Mouse (Mus musculus): Measurements from ENCODE around the gene Bmyc. TPM values are rescaled to one million over a fixed set of nuclear protein-coding genes. Genes with fewer than 3 reads are reported as not detected.

Bmyc gene
- total RNA-seq (2021) = 10 to 100 TPM; 12.7 to 14.8 TPM
- 11.9 and 21.2 TPM in 2 replicates for polyA plus RNA-seq (2012; rRNA removed)
- long read RNA-seq, transcript Bmyc-201 (1 exons, 983 nt) = major isoform, 23 of 23 reads
- long read RNA-seq, partial matches to known transcripts = 0 of 23 reads
- long read RNA-seq, other reads (novel, unspliced or antisense) = 0 of 23 reads

GRCm38 (mm10) chr2:25706643-25707481 is at the start of gene Bmyc:
TSS of gene Bmyc (plus strand) at chr2:25706739.
- WGBS = under 1% methylated on average over 78 of the region's 78 CpGs
- TF ChIP-seq EP300 (IDR thresholded peaks at IDR 0.05; ENCODE audit: insufficient read depth, low read depth, low read length) = peak; percentile 52; the same call in 1 of the 2 replicates
- TF ChIP-seq POLR2A (IDR thresholded peaks at IDR 0.05; ENCODE audit: insufficient read depth, low read depth, low read length) = peak; percentile 56; the same call in 1 of the 2 replicates
- TF ChIP-seq CTCF (IDR thresholded peaks at IDR 0.05) = peak; percentile 78
- DNase-seq = peak; percentile 83 to 85
- H3K36me3 ChIP-seq (ENCODE audit: control insufficient read depth, insufficient read depth, low read length) = no peaks in the 10 kb centered on the region
- H3K4me1 ChIP-seq (ENCODE audit: control insufficient read depth, insufficient read depth, low read length) = peaks cover 3% of the 10 kb centered on the region
- H3K4me3 ChIP-seq = peak within 1 kb of the TSS; percentile 92
- H3K79me2 ChIP-seq (replicated peaks; ENCODE audit: control insufficient read depth, insufficient read depth, low read length) = no peaks in the 10 kb centered on the region
- peak within 1 kb of the TSS; percentile 69 for H3K27ac ChIP-seq
- intact Hi-C loops (cut with DNase I) = no loop called here
- H3K27me3 ChIP-seq (ENCODE audit: control insufficient read depth, insufficient read depth, low read length) = no peaks in the 10 kb centered on the region
- H3K9ac ChIP-seq (ENCODE audit: low read depth, low read length) = peak within 1 kb of the TSS; percentile 87

GRCm38 (mm10) chr2:25657246-25657645 is 49.3 kb upstream of the Bmyc start:
- 54% methylated on average over 4 of the region's 4 CpGs for WGBS
- Histone ChIP-seq H3K4me1 (ENCODE audit: control insufficient read depth, insufficient read depth, low read length) (peaks cover 6% of the 10 kb centered on the region; the same call in 1 of the 2 replicates), H3K36me3 (ENCODE audit: control insufficient read depth, insufficient read depth, low read length) (no peaks in the 10 kb centered on the region), H3K4me3 (no peak overlapping the region), H3K27me3 (ENCODE audit: control insufficient read depth, insufficient read depth, low read length) (no peaks in the 10 kb centered on the region), H3K79me2 (replicated peaks; ENCODE audit: control insufficient read depth, insufficient read depth, low read length) (no peaks in the 10 kb centered on the region), H3K27ac (peak overlapping the region; percentile 17; the same call in 1 of the 2 replicates), H3K9ac (ENCODE audit: low read depth, low read length) (no peak overlapping the region)
- TF ChIP-seq POLR2A (IDR thresholded peaks at IDR 0.05; ENCODE audit: insufficient read depth, low read depth, low read length) = no peak
- no peak for TF ChIP-seq EP300 (IDR thresholded peaks at IDR 0.05; ENCODE audit: insufficient read depth, low read depth, low read length)
- TF ChIP-seq CTCF (IDR thresholded peaks at IDR 0.05) = no peak
- intact Hi-C loops (cut with DNase I) = no loop called here
- DNase-seq = no peak

- Histone ChIP-seq H3K9ac (ENCODE audit: low read depth, low read length) (no peak within 1 kb of the TSS), H3K4me3 (no peak within 1 kb of the TSS), H3K27ac (peak within 1 kb of the TSS; percentile 17; the same call in 1 of the 2 replicates), H3K27me3 (ENCODE audit: control insufficient read depth, insufficient read depth, low read length) (no peaks in the 10 kb centered on the region), H3K4me1 (ENCODE audit: control insufficient read depth, insufficient read depth, low read length) (peaks cover 6% of the 10 kb centered on the region; the same call in 1 of the 2 replicates), H3K36me3 (ENCODE audit: control insufficient read depth, insufficient read depth, low read length) (no peaks in the 10 kb centered on the region), H3K79me2 (replicated peaks; ENCODE audit: control insufficient read depth, insufficient read depth, low read length) (no peaks in the 10 kb centered on the region)
- no peak for DNase-seq
- TF ChIP-seq POLR2A (IDR thresholded peaks at IDR 0.05; ENCODE audit: insufficient read depth, low read depth, low read length) = no peak
- no peak for TF ChIP-seq CTCF (IDR thresholded peaks at IDR 0.05)
- no peak for TF ChIP-seq EP300 (IDR thresholded peaks at IDR 0.05; ENCODE audit: insufficient read depth, low read depth, low read length)
- intact Hi-C loops (cut with DNase I) = no loop called here
Measured at GRCm38 (mm10) chr2:25657652-25658051, 48.9 kb upstream of the Bmyc start, which contains the start of gene Lcn5. TSS of gene Lcn5 (plus strand) at chr2:25657952.

GRCm38 (mm10) chr2:25660279-25660678 is 46.3 kb upstream of the Bmyc start:
- TF ChIP-seq CTCF (IDR thresholded peaks at IDR 0.05) (no peak), EP300 (IDR thresholded peaks at IDR 0.05; ENCODE audit: insufficient read depth, low read depth, low read length) (peak; percentile 58)
- H3K9ac ChIP-seq (ENCODE audit: low read depth, low read length) = no peak overlapping the region
- peak in 1 of 2 experiments; percentile 45 for DNase-seq
- no peak overlapping the region for H3K4me3 ChIP-seq
- intact Hi-C loops (cut with DNase I) = no loop called here
- no peaks in the 10 kb centered on the region for H3K79me2 ChIP-seq (replicated peaks; ENCODE audit: control insufficient read depth, insufficient read depth, low read length)
- H3K27me3 ChIP-seq (ENCODE audit: control insufficient read depth, insufficient read depth, low read length) = no peaks in the 10 kb centered on the region
- no peaks in the 10 kb centered on the region for H3K36me3 ChIP-seq (ENCODE audit: control insufficient read depth, insufficient read depth, low read length)
- peaks cover 6% of the 10 kb centered on the region; the same call in 1 of the 2 replicates for H3K4me1 ChIP-seq (ENCODE audit: control insufficient read depth, insufficient read depth, low read length)
- WGBS = 53% methylated on average over 8 of the region's 8 CpGs
- peak overlapping the region; percentile 12; the same call in 1 of the 2 replicates for H3K27ac ChIP-seq

- intact Hi-C loops (cut with DNase I) = no loop called here
- TF ChIP-seq EP300 (IDR thresholded peaks at IDR 0.05; ENCODE audit: insufficient read depth, low read depth, low read length) = no peak
- no peak for TF ChIP-seq POLR2A (IDR thresholded peaks at IDR 0.05; ENCODE audit: insufficient read depth, low read depth, low read length)
- Histone ChIP-seq H3K27me3 (ENCODE audit: control insufficient read depth, insufficient read depth, low read length) (no peaks in the 10 kb centered on the region), H3K4me3 (no peak overlapping the region), H3K79me2 (replicated peaks; ENCODE audit: control insufficient read depth, insufficient read depth, low read length) (no peaks in the 10 kb centered on the region), H3K4me1 (ENCODE audit: control insufficient read depth, insufficient read depth, low read length) (peaks cover 6% of the 10 kb centered on the region; the same call in 1 of the 2 replicates), H3K27ac (no peak overlapping the region), H3K36me3 (ENCODE audit: control insufficient read depth, insufficient read depth, low read length) (no peaks in the 10 kb centered on the region), H3K9ac (ENCODE audit: low read depth, low read length) (no peak overlapping the region)
- WGBS = 60% methylated on average over 6 of the region's 6 CpGs
- DNase-seq = no peak
Measured at GRCm38 (mm10) chr2:25661245-25661970, 45.1 kb upstream of the Bmyc start.

All from heart, adult 2 months (tissue).